Mouse (Mus musculus) midbrain, postnatal 0 days (tissue): Measurements from ENCODE around the gene Nob1. TPM values are rescaled to one million over a fixed set of nuclear protein-coding genes. Genes with fewer than 3 reads are reported as not detected.

Experiments
- ATAC-seq: fragments of 200-750 bp; cut with Nextera tagmentation; 2 replicates; pipeline ENCODE4 v1.8.0; 2017; ENCODE audit warnings: moderate number of reproducible peaks, mild to moderate bottlenecking, moderate TSS enrichment, moderate library complexity; ENCODE audit not compliant: low FRiP score
- DNase-seq: peaks from one replicate; pipeline ENCODE4 v3.0.0-alpha.2; 2015; ENCODE audit warnings: low spot score
- H3K27ac ChIP-seq: fragments of 300-500 bp; sonication (generic); 2 replicates; pipeline ENCODE4 v1.5.1; 2014; ENCODE audit warnings: low read depth, mild to moderate bottlenecking, low read length, mixed read lengths
- H3K27me3 ChIP-seq: fragments of 300-500 bp; sonication (generic); 2 replicates; pipeline ENCODE4 v1.6.1; 2014; ENCODE audit warnings: low read length, control low read depth, mixed read lengths; ENCODE audit not compliant: insufficient read depth
- H3K36me3 ChIP-seq: fragments of 300-500 bp; sonication (generic); 2 replicates; pipeline ENCODE4 v1.6.1; 2014; ENCODE audit warnings: low read length, control low read depth, mixed read lengths; ENCODE audit not compliant: insufficient read depth
- H3K4me1 ChIP-seq: fragments of 300-500 bp; sonication (generic); 2 replicates; pipeline ENCODE4 v1.6.1; 2014; ENCODE audit warnings: mild to moderate bottlenecking, control low read depth, antibody characterized with exemption, low read length, mixed read lengths; ENCODE audit not compliant: insufficient read depth
- H3K4me2 ChIP-seq: fragments of 300-500 bp; sonication (generic); 2 replicates; pipeline ENCODE4 v1.6.1; 2014; ENCODE audit warnings: low read depth, mild to moderate bottlenecking, low read length, mixed read lengths; ENCODE audit not compliant: poor library complexity, severe bottlenecking
- H3K4me3 ChIP-seq: fragments of 300-500 bp; sonication (generic); 2 replicates; pipeline ENCODE4 v1.5.1; 2014; ENCODE audit warnings: low read depth, mild to moderate bottlenecking, low read length, moderate library complexity
- H3K9ac ChIP-seq: fragments of 300-500 bp; sonication (generic); replicated peaks from 2 replicates; pipeline ENCODE4 v1.6.1; 2014; ENCODE audit warnings: mild to moderate bottlenecking, low read length, moderate library complexity, mixed read lengths; ENCODE audit not compliant: poor library complexity, severe bottlenecking
- H3K9me3 ChIP-seq: fragments of 300-500 bp; sonication (generic); 2 replicates; pipeline ENCODE4 v1.6.1; 2016; ENCODE audit warnings: low read length, control low read depth
- CTCF ChIP-seq: IDR thresholded peaks from 2 replicates; pipeline ENCODE4 v1.5.1; 2016; ENCODE audit warnings: antibody characterized with exemption, mild to moderate bottlenecking
- WGBS: fragments of 180-500 bp; shearing (Covaris S2); extraction: QIAGEN DNeasy Blood & Tissue Kit; methylation state at CpG from one replicate; pipeline ENCODE4 v1.1.7; 2014; 5-methylcytosine and 5-hydroxymethylcytosine counted together
- polyA plus RNA-seq: library from polyadenylated mRNA; unstranded; fragments of >200 nt; fragmentation: Nextera tagmentation; extraction: Ambion mirVana; gene quantifications from 2 replicates; pipeline ENCODE4 v1.2.1, GENCODE M21; 2015
- total RNA-seq: library from RNA; depleted of rRNA; stranded (reverse); fragments of >200 nt; gene quantifications from 2 replicates; pipeline ENCODE4 v1.2.3, GENCODE M21; 2014

Nob1 gene
- total and polyA plus RNA-seq, 2 experiments from 2014 or later, result 19.5 to 52.7 TPM

DNA sequence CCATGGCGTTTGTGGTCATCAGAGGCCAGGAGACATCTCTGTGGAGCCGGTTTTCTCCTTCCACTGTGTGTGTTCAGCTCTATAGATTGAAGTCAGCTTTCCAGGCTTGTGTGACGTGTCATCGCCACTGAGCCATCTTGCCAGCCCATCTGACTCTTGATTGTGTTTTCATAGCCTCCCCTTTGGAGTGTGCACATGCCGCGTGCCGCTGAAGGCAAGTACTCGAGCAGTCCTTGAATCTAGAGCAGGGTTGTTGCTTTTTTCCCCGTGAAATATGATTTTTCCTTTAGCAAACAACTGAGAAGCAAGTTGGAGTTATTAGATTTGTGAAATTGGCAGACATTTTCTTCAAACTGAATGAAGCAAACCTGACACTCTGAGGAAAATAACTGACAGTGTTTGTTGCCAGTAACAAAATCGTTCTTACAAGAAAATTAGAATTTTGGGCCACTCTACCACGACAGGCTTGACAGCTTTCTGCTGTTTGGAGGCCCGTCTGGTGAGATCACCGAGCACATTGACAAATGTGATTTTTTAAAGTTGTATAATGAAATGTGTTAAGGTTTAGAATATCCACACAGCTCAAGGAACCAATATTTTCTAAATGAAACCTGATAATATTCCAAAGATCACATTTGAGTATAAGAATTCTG, 26.7 kb upstream of the Nob1 start:
- no peaks in the 10 kb centered on the region for H3K27me3 ChIP-seq
- 91% methylated on average over 13 of the region's 13 CpGs for WGBS
- no peaks in the 10 kb centered on the region for H3K4me1 ChIP-seq
- no peaks in the 10 kb centered on the region for H3K9me3 ChIP-seq
- no peak for TF ChIP-seq CTCF
- no peak overlapping the region for H3K27ac ChIP-seq
- H3K4me2 ChIP-seq, result no peak overlapping the region
- no peak overlapping the region for H3K9ac ChIP-seq
- H3K4me3 ChIP-seq, result no peak overlapping the region
- ATAC-seq (no peak), DNase-seq (no peak)
- peaks cover 7% of the 10 kb centered on the region; the same call in 1 of the 2 replicates for H3K36me3 ChIP-seq

DNA sequence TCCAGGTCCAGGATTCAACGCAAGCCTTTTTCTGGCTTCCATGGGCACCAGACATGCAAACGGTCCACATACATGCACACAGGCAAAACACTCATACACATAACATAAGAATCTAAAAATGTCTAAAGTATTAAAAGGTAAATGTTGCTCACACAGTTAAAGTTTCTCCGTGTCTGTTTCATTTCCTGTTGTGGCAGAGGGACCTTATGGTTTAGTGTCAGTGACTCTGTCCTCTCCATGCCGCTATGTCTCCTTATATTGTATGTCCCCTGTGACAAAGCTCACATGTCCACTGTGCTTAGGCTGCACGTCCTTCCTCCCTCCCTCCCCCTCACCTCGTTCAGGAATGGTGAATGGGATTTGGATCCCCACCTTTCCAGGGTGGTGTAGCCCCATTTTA, 24.8 kb upstream of the Nob1 start:
- DNase-seq (no peak), ATAC-seq (no peak)
- no peak overlapping the region for H3K4me3 ChIP-seq
- H3K9ac ChIP-seq, result no peak overlapping the region
- WGBS, result 76% methylated on average over 6 of the region's 6 CpGs
- H3K27ac ChIP-seq, result no peak overlapping the region
- H3K27me3 ChIP-seq, result no peaks in the 10 kb centered on the region
- no peaks in the 10 kb centered on the region for H3K9me3 ChIP-seq
- no peaks in the 10 kb centered on the region for H3K4me1 ChIP-seq
- TF ChIP-seq CTCF, result no peak
- no peak overlapping the region for H3K4me2 ChIP-seq
- H3K36me3 ChIP-seq, result peaks cover 5% of the 10 kb centered on the region; the same call in 1 of the 2 replicates

DNA sequence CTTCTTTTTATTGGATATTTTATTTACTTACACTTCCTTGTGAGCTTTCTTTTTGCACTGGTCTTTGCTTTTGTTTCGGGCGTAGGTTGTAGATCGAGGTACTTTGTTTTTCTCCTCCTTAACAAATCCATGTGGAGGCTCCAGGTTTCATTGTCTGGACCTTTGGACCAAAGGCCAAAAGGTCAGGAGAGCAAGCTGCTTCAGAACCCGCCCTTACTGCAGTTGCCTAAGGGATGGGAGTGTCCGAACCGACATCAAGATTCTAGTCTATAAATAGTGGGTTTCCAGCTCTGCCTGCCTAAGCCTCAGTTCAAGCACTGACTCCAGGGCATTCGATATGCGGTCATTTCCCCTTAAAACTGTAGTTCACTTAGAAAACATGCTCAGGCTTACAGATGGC, 24.3 kb upstream of the Nob1 start:
- no peak overlapping the region for H3K4me3 ChIP-seq
- H3K4me1 ChIP-seq, result no peaks in the 10 kb centered on the region
- no peaks in the 10 kb centered on the region for H3K9me3 ChIP-seq
- no peak overlapping the region for H3K9ac ChIP-seq
- 39% methylated on average over 8 of the region's 8 CpGs for WGBS
- H3K27me3 ChIP-seq, result no peaks in the 10 kb centered on the region
- H3K36me3 ChIP-seq, result peaks cover 5% of the 10 kb centered on the region; the same call in 1 of the 2 replicates
- no peak overlapping the region for H3K27ac ChIP-seq
- ATAC-seq (no peak), DNase-seq (no peak)
- no peak for TF ChIP-seq CTCF
- H3K4me2 ChIP-seq, result no peak overlapping the region

DNA sequence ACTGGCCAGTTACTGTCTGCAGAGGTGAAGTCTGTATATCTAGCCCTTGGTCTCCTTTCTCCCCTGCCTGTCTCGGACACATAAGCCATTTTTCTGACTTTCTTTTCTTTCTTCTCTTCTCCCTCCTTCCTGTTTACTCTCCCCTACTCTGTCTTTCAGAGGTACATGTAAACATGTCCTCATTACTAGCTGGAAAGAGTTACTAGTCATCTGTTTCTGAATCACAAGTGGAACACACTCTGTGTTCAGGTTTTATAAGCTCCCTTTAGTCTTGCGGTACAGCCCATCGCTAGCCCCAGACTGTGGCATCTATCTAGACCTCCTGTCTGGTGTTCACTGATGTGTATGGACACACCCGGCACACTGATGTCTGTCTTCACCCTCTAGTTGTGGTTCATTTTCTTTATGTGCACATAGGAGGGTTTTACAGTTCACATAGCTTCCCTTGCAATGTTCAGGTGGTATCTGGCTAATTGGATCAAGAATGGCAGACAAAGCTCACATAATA, 23.6 kb upstream of the Nob1 start:
- ATAC-seq (no peak), DNase-seq (no peak)
- Histone ChIP-seq H3K9me3 (no peaks in the 10 kb centered on the region), H3K4me3 (no peak overlapping the region), H3K36me3 (peaks cover 3% of the 10 kb centered on the region; the same call in 1 of the 2 replicates), H3K9ac (no peak overlapping the region), H3K27ac (no peak overlapping the region), H3K4me1 (no peaks in the 10 kb centered on the region), H3K27me3 (no peaks in the 10 kb centered on the region), H3K4me2 (no peak overlapping the region)
- WGBS, result 69% methylated on average over 4 of the region's 4 CpGs
- no peak for TF ChIP-seq CTCF

DNA sequence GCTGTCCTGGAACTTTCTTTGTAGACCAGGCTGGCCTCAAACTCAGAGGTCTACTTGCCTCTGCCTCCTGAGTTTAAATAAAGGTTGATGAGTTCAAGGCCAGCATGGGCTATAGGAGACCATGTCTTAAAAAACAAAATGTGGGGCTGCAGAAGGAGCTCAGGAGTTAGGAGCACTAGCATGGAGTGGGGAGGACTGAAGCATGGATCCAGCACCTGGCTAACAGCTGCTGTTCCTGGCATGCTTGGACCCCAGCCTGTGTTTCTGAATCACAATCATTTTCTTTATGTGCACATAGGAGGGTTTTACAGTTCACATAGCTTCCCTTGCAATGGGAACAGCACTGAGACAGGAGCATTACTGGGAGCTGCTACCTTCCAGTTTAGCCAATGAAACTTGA, 22.9 kb upstream of the Nob1 start:
- ATAC-seq, result no peak
- Histone ChIP-seq H3K4me2 (no peak overlapping the region), H3K9me3 (no peaks in the 10 kb centered on the region), H3K4me1 (no peaks in the 10 kb centered on the region), H3K9ac (no peak overlapping the region), H3K36me3 (no peaks in the 10 kb centered on the region), H3K27ac (no peak overlapping the region), H3K4me3 (no peak overlapping the region), H3K27me3 (no peaks in the 10 kb centered on the region)
- no peak for DNase-seq
- TF ChIP-seq CTCF, result no peak

DNA sequence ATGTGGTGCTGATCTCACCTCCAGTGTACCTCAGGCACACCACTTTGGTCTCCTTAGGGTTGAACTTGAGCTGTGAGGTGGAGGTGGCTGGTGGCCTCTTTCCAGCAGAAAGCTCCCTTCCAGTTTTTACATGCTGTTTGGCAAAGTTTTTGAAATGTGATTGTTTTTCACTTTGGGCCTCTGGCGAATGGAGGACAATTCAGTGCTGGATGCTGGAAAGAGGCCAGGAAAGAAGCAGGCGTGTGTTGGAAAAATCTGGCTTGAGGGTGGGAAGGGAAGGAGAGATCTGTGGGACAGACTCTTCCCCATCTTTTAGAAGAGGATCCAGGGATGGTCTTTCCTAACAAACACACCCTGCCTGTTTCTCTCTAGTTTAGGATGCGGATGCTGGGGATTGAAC, 19.8 kb upstream of the Nob1 start:
- Histone ChIP-seq H3K27ac (no peak overlapping the region), H3K4me2 (no peak overlapping the region), H3K4me3 (no peak overlapping the region), H3K9me3 (no peaks in the 10 kb centered on the region), H3K9ac (no peak overlapping the region), H3K4me1 (no peaks in the 10 kb centered on the region), H3K36me3 (no peaks in the 10 kb centered on the region), H3K27me3 (no peaks in the 10 kb centered on the region)
- 80% methylated on average over 3 of the region's 3 CpGs for WGBS
- DNase-seq, result no peak
- no peak for ATAC-seq
- TF ChIP-seq CTCF, result no peak
